Mouse (Mus musculus): ENCODE data around the gene 4930453N24Rik. TPM values are rescaled to one million over a fixed set of nuclear protein-coding genes. Genes with fewer than 3 reads are reported as not detected.

4930453N24Rik gene
- total and polyA plus RNA-seq, 2 experiments from 2014 or later: 12.2 to 19.2 TPM

GRCm38 (mm10) chr16:64759245-64759626, 11.7 kb downstream of the 4930453N24Rik start:
- ATAC-seq (ENCODE audit: insufficient read depth, low read depth) (no peak), DNase-seq (ENCODE audit: low spot score) (peak; percentile 8)
- TF ChIP-seq EP300 (IDR thresholded peaks at IDR 0.05; ENCODE audit: low read depth): no peak
- no peak for TF ChIP-seq CTCF (IDR thresholded peaks at IDR 0.05; ENCODE audit: low read depth)
- peak overlapping the region; percentile 60 for H3K27ac ChIP-seq (ENCODE audit: low read depth)
- H3K4me2 ChIP-seq (ENCODE audit: low read depth, low read length): no peak overlapping the region
- H3K9me3 ChIP-seq (replicated peaks; ENCODE audit: control insufficient read depth, low read length): 0 out of 2 replicates have a peak, but pooled peaks cover 7% of the 10 kb centered on the region
- no peaks in the 10 kb centered on the region for H3K27me3 ChIP-seq (ENCODE audit: control insufficient read depth, insufficient read depth, low read length)
- H3K4me1 ChIP-seq (ENCODE audit: control insufficient read depth, insufficient read depth): peaks cover 11% of the 10 kb centered on the region; the same call in 1 of the 2 replicates
- WGBS: 67% methylated on average over 1 of the region's 1 CpGs
- no peak overlapping the region for H3K9ac ChIP-seq (replicated peaks; ENCODE audit: low read depth, low read length)
- H3K36me3 ChIP-seq (replicated peaks; ENCODE audit: control insufficient read depth, insufficient read depth, low read length): peaks cover 11% of the 10 kb centered on the region
- no peak overlapping the region for H3K4me3 ChIP-seq (ENCODE audit: low read depth, low read length)

GRCm38 (mm10) chr16:64758561-64759244, 12.3 kb downstream of the 4930453N24Rik start:
- H3K4me3 ChIP-seq (ENCODE audit: low read depth, low read length): no peak overlapping the region
- H3K4me2 ChIP-seq (ENCODE audit: low read depth, low read length): no peak overlapping the region; the same call in 1 of the 2 replicates
- H3K4me1 ChIP-seq (ENCODE audit: control insufficient read depth, insufficient read depth): peaks cover 11% of the 10 kb centered on the region; the same call in 1 of the 2 replicates
- no peak overlapping the region for H3K9ac ChIP-seq (replicated peaks; ENCODE audit: low read depth, low read length)
- H3K36me3 ChIP-seq (replicated peaks; ENCODE audit: control insufficient read depth, insufficient read depth, low read length): peaks cover 9% of the 10 kb centered on the region
- TF ChIP-seq CTCF (IDR thresholded peaks at IDR 0.05; ENCODE audit: low read depth): no peak
- no peak for TF ChIP-seq EP300 (IDR thresholded peaks at IDR 0.05; ENCODE audit: low read depth)
- peak overlapping the region; percentile 60 for H3K27ac ChIP-seq (ENCODE audit: low read depth)
- peak; percentile 71 for ATAC-seq (ENCODE audit: insufficient read depth, low read depth)
- 25% methylated on average over 6 of the region's 6 CpGs for WGBS
- DNase-seq (ENCODE audit: low spot score): peak; percentile 68
- H3K27me3 ChIP-seq (ENCODE audit: control insufficient read depth, insufficient read depth, low read length): no peaks in the 10 kb centered on the region
- 0 out of 2 replicates have a peak, but pooled peaks cover 7% of the 10 kb centered on the region for H3K9me3 ChIP-seq (replicated peaks; ENCODE audit: control insufficient read depth, low read length)

GRCm38 (mm10) chr16:64757666-64758400, 13.1 kb downstream of the 4930453N24Rik start:
- no peak for DNase-seq (ENCODE audit: low spot score)
- peaks cover under 1% of the 10 kb centered on the region; the same call in 1 of the 2 replicates for H3K36me3 ChIP-seq (replicated peaks; ENCODE audit: control insufficient read depth, insufficient read depth, low read length)
- 48% methylated on average over 7 of the region's 7 CpGs for WGBS
- H3K9me3 ChIP-seq (replicated peaks; ENCODE audit: control insufficient read depth, low read length): 0 out of 2 replicates have a peak, but pooled peaks cover under 1% of the 10 kb centered on the region
- H3K27ac ChIP-seq (ENCODE audit: low read depth): peak overlapping the region; percentile 43
- H3K4me3 ChIP-seq (ENCODE audit: low read depth, low read length): no peak overlapping the region
- no peak overlapping the region for H3K9ac ChIP-seq (replicated peaks; ENCODE audit: low read depth, low read length)
- TF ChIP-seq CTCF (IDR thresholded peaks at IDR 0.05; ENCODE audit: low read depth) (no peak), EP300 (IDR thresholded peaks at IDR 0.05; ENCODE audit: low read depth) (no peak)
- H3K4me2 ChIP-seq (ENCODE audit: low read depth, low read length): no peak overlapping the region; the same call in 1 of the 2 replicates
- ATAC-seq (ENCODE audit: insufficient read depth, low read depth): no peak
- no peaks in the 10 kb centered on the region for H3K27me3 ChIP-seq (ENCODE audit: control insufficient read depth, insufficient read depth, low read length)
- H3K4me1 ChIP-seq (ENCODE audit: control insufficient read depth, insufficient read depth): peaks cover 11% of the 10 kb centered on the region; the same call in 1 of the 2 replicates

GRCm38 (mm10) chr16:64756321-64756720, 14.6 kb downstream of the 4930453N24Rik start:
- TF ChIP-seq EP300 (IDR thresholded peaks at IDR 0.05; ENCODE audit: low read depth) (no peak), CTCF (IDR thresholded peaks at IDR 0.05; ENCODE audit: low read depth) (no peak)
- no peak overlapping the region for H3K9ac ChIP-seq (replicated peaks; ENCODE audit: low read depth, low read length)
- H3K4me2 ChIP-seq (ENCODE audit: low read depth, low read length): no peak overlapping the region
- WGBS: 71% methylated on average over 6 of the region's 6 CpGs
- H3K4me1 ChIP-seq (ENCODE audit: control insufficient read depth, insufficient read depth): peaks cover 11% of the 10 kb centered on the region; the same call in 1 of the 2 replicates
- H3K9me3 ChIP-seq (replicated peaks; ENCODE audit: control insufficient read depth, low read length): no peaks in the 10 kb centered on the region
- DNase-seq (ENCODE audit: low spot score): no peak
- H3K27me3 ChIP-seq (ENCODE audit: control insufficient read depth, insufficient read depth, low read length): no peaks in the 10 kb centered on the region
- no peak overlapping the region for H3K27ac ChIP-seq (ENCODE audit: low read depth)
- no peak for ATAC-seq (ENCODE audit: insufficient read depth, low read depth)
- no peak overlapping the region for H3K4me3 ChIP-seq (ENCODE audit: low read depth, low read length)
- no peaks in the 10 kb centered on the region for H3K36me3 ChIP-seq (replicated peaks; ENCODE audit: control insufficient read depth, insufficient read depth, low read length)

GRCm38 (mm10) chr16:64754743-64755139, 16.2 kb downstream of the 4930453N24Rik start:
- ATAC-seq (ENCODE audit: insufficient read depth, low read depth): no peak
- Histone ChIP-seq H3K27ac (ENCODE audit: low read depth) (no peak overlapping the region), H3K9ac (replicated peaks; ENCODE audit: low read depth, low read length) (no peak overlapping the region), H3K9me3 (replicated peaks; ENCODE audit: control insufficient read depth, low read length) (no peaks in the 10 kb centered on the region), H3K4me2 (ENCODE audit: low read depth, low read length) (no peak overlapping the region), H3K36me3 (replicated peaks; ENCODE audit: control insufficient read depth, insufficient read depth, low read length) (no peaks in the 10 kb centered on the region), H3K4me1 (ENCODE audit: control insufficient read depth, insufficient read depth) (peaks cover 11% of the 10 kb centered on the region; the same call in 1 of the 2 replicates), H3K4me3 (ENCODE audit: low read depth, low read length) (no peak overlapping the region), H3K27me3 (ENCODE audit: control insufficient read depth, insufficient read depth, low read length) (no peaks in the 10 kb centered on the region)
- peak; percentile 79 for DNase-seq (ENCODE audit: low spot score)
- TF ChIP-seq CTCF (IDR thresholded peaks at IDR 0.05; ENCODE audit: low read depth): peak; percentile 77
- no peak for TF ChIP-seq EP300 (IDR thresholded peaks at IDR 0.05; ENCODE audit: low read depth)
- WGBS: 42% methylated on average over 3 of the region's 3 CpGs
